Mouse (Mus musculus): Measurements from ENCODE around the gene Pate2.

Pate2 gene

DNA sequence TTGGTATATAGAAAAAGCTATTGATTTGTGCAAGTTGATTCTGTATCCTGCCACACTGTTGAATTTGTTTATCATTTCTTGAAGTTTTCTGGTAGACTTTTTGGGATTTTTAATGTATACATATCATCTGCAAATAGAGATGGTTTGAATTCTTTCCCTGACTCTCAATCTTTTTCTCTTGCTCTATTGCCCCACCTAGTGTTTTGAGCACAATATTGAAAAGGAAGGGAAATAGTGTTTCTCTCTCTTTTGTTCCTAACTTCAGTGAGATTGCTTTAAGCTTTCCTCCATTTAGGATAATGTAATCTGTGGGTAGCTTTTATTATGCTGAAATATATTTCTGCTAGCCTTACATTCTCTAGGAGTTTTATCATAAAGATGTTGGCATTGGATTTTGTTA is 137.2 kb downstream of the Pate2 start:
- DNase-seq (ENCODE audit: low read depth, low spot score), result no peak
